Mouse (Mus musculus): ENCODE measurements at regions not wholly inside any gene's neighbourhood (a gene's known extent, or its start where the extent isn't known, plus 50 kb on each side); places are given as distances from the start of the nearest gene placed in this dataset.
A peak's percentile ranks its signal among the peaks of the same experiment; 100 is the strongest.

- DNase-seq (ENCODE audit: low read depth, low spot score): no peak
Measured at GRCm38 (mm10) chr2:108584799-108585198, 695.7 kb upstream of the Kif18a start.

GRCm38 (mm10) chr2:108593555-108593954 lies 687.0 kb upstream of the Kif18a start:
- DNase-seq (ENCODE audit: low read depth, low spot score): no peak

GRCm38 (mm10) chr2:108600346-108600745 lies 680.2 kb upstream of the Kif18a start:
- DNase-seq (ENCODE audit: low read depth, low spot score): no peak

GRCm38 (mm10) chr2:108619580-108619979 lies 661.0 kb upstream of the Kif18a start:
- DNase-seq (ENCODE audit: low read depth, low spot score): no peak

- DNase-seq (ENCODE audit: low read depth, low spot score): peak; percentile 34
Measured at GRCm38 (mm10) chr2:108622367-108623162, 658.0 kb upstream of the Kif18a start.

GRCm38 (mm10) chr2:108635644-108636043 lies 644.9 kb upstream of the Kif18a start:
- no peak for DNase-seq (ENCODE audit: low read depth, low spot score)

- DNase-seq (ENCODE audit: low read depth, low spot score): no peak
Measured at GRCm38 (mm10) chr2:108660697-108661388, 619.7 kb upstream of the Kif18a start.

- no peak for DNase-seq (ENCODE audit: low read depth, low spot score)
Measured at GRCm38 (mm10) chr2:108677777-108678380, 602.7 kb upstream of the Kif18a start.

- no peak for DNase-seq (ENCODE audit: low read depth, low spot score)
Measured at GRCm38 (mm10) chr2:108681574-108681973, 599.0 kb upstream of the Kif18a start.

GRCm38 (mm10) chr2:108686019-108686743 lies 594.4 kb upstream of the Kif18a start:
- no peak for DNase-seq (ENCODE audit: low read depth, low spot score)

GRCm38 (mm10) chr2:108690091-108690490 lies 590.4 kb upstream of the Kif18a start:
- DNase-seq (ENCODE audit: low read depth, low spot score): peak; percentile 68

- no peak for DNase-seq (ENCODE audit: low read depth, low spot score)
Measured at GRCm38 (mm10) chr2:108691156-108692007, 589.2 kb upstream of the Kif18a start.

- no peak for DNase-seq (ENCODE audit: low read depth, low spot score)
Measured at GRCm38 (mm10) chr2:108701308-108701707, 579.2 kb upstream of the Kif18a start.

GRCm38 (mm10) chr2:108707856-108708855 lies 572.4 kb upstream of the Kif18a start:
- peak; percentile 6 for DNase-seq (ENCODE audit: low read depth, low spot score)

- no peak for DNase-seq (ENCODE audit: low read depth, low spot score)
Measured at GRCm38 (mm10) chr2:108742079-108742478, 538.5 kb upstream of the Kif18a start.

GRCm38 (mm10) chr2:108743511-108743910 lies 537.0 kb upstream of the Kif18a start:
- DNase-seq (ENCODE audit: low read depth, low spot score): peak; percentile 34

GRCm38 (mm10) chr2:108744797-108745196 lies 535.7 kb upstream of the Kif18a start:
- no peak for DNase-seq (ENCODE audit: low read depth, low spot score)

GRCm38 (mm10) chr2:108753494-108754225 lies 526.9 kb upstream of the Kif18a start:
- no peak for DNase-seq (ENCODE audit: low read depth, low spot score)

- DNase-seq (ENCODE audit: low read depth, low spot score): no peak
Measured at GRCm38 (mm10) chr2:108755821-108756220, 524.7 kb upstream of the Kif18a start.
